ENCODE assay signal across 20 mouse cellular contexts in genomic region chr7:131150179-131150578, GRCm38 (mm10). TPM values are rescaled to one million over a fixed set of nuclear protein-coding genes. Genes with fewer than 3 reads are reported as not detected.
A peak's percentile ranks its signal among the peaks of the same experiment; 100 is the strongest.
DNase-seq lines count a peak whose midpoint lies in the region; ATAC-seq and TF ChIP-seq lines count a peak whose summit lies in the region.
"Had no signal": no experiment of that assay in that cellular context is flagged by ENCODE, and none has a peak within 500 bp of the region (broad histone marks: within the 10 kb centered on the region; RNA-seq: fewer than 3 reads in every experiment).

No protein-coding gene starts in this region.

- H3K27me3 ChIP-seq in lung, postnatal 0 days (replicated peaks; ENCODE audit: insufficient read depth, low read length) = no peaks in the 10 kb centered on the region

- H3K4me2 ChIP-seq in lung, postnatal 0 days (replicated peaks; ENCODE audit: low read depth, low read length) = no peak overlapping the region

- no peak for DNase-seq in lung, postnatal 0 days (ENCODE audit: low spot score)
- DNase-seq in lung, postnatal 4 days = no peak
- DNase-seq in lung, postnatal 25 days (ENCODE audit: low spot score) = peak; percentile 7
- no peak for DNase-seq in lung, adult 2 months
- DNase-seq: adrenal gland, adult 2 months; adrenal gland, adult 8-10 months; adrenal gland, postnatal 10 days; adrenal gland, postnatal 14 days; adrenal gland, postnatal 25 days; adrenal gland, postnatal 36 days; B cell, adult 2 months; cerebellum, adult 11 months; cerebellum, adult 11-12 months; cerebellum, adult 18-20 months had no signal

- no peaks in the 10 kb centered on the region for H3K36me3 ChIP-seq in lung, postnatal 0 days (ENCODE audit: insufficient read depth, low read length)
- H3K36me3 ChIP-seq: G1E had no signal

- ATAC-seq in lung, postnatal 0 days = peak; percentile 55; the same call in 1 of the 2 replicates
- ATAC-seq: activated CD4-positive, CD25-positive, alpha-beta regulatory T cell, adult 4 months; CD4-positive, CD25-positive, alpha-beta regulatory T cell, adult 4 months; Patski had no signal

- H3K27ac ChIP-seq in lung, postnatal 0 days (ENCODE audit: low read length) = no peak overlapping the region

- H3K9me3 ChIP-seq in lung, postnatal 0 days (ENCODE audit: low read length) = no peaks in the 10 kb centered on the region

- no peak for TF ChIP-seq POLR2A in lung, adult 2 months (IDR thresholded peaks at IDR 0.05; ENCODE audit: borderline replicate concordance, extremely low read depth, low read depth, low read length)

- H3K9ac ChIP-seq in lung, postnatal 0 days (replicated peaks; ENCODE audit: low read depth) = no peak overlapping the region

- TF ChIP-seq CTCF in lung, postnatal 0 days (IDR thresholded peaks at IDR 0.05) = no peak
- no peak for TF ChIP-seq CTCF in lung, adult 2 months (IDR thresholded peaks at IDR 0.05; ENCODE audit: insufficient read depth, low read length)

- H3K4me1 ChIP-seq in lung, postnatal 0 days (ENCODE audit: insufficient read depth, low read depth, low read length) = no peaks in the 10 kb centered on the region
- H3K4me1 ChIP-seq in lung, adult 2 months (ENCODE audit: control insufficient read depth, insufficient read depth, low read length) = no peaks in the 10 kb centered on the region

- H3K4me3 ChIP-seq in lung, postnatal 0 days (ENCODE audit: low read depth, low read length) = no peak overlapping the region
- no peak overlapping the region for H3K4me3 ChIP-seq in lung, adult 2 months (replicated peaks; ENCODE audit: extremely low read depth, low read depth, low read length)

- WGBS in lung, postnatal 0 days = 41% methylated on average over 3 of the region's 3 CpGs
- WGBS in lung, adult 2 months = 62% methylated on average over 3 of the region's 3 CpGs

- peak; percentile 75 for TF ChIP-seq EP300 in lung, postnatal 0 days (IDR thresholded peaks at IDR 0.05)

RNA-seq across cellular contexts. Expression of gene 4933402N03Rik, which starts 4.1 kb away (rescaled TPM):
- polyA plus RNA-seq in lung, postnatal 0 days (2015; fragmentation: Nextera tagmentation; extraction: Ambion mirVana) = not detected in 2 replicates
- not detected in 2 replicates for polyA plus RNA-seq in lung, adult 2 months (2012; rRNA removed)
- polyA plus RNA-seq: activated CD4-positive, CD25-positive, alpha-beta regulatory T cell, adult 4 months; adrenal gland, adult 2 months; brain, embryonic 14.5 days; C2C12; CD4-positive, CD25-positive, alpha-beta regulatory T cell, adult 4 months; G1E; Patski had no signal

RNA-seq across cellular contexts. Expression of gene 5430419D17Rik, which starts 24.0 kb away (rescaled TPM):
- 0.02 TPM in 1 of 2 replicates, not detected in the other for polyA plus RNA-seq in lung, postnatal 0 days (2015; fragmentation: Nextera tagmentation; extraction: Ambion mirVana)
- 0.03 and 0.11 TPM in 2 replicates for polyA plus RNA-seq in lung, adult 2 months (2012; rRNA removed)
- polyA plus RNA-seq: activated CD4-positive, CD25-positive, alpha-beta regulatory T cell, adult 4 months; adrenal gland, adult 2 months; CD4-positive, CD25-positive, alpha-beta regulatory T cell, adult 4 months; G1E had no signal
